Mouse (Mus musculus) hindbrain, postnatal 0 days (tissue): Measurements from ENCODE around the gene Foxa3. TPM values are rescaled to one million over a fixed set of nuclear protein-coding genes. Genes with fewer than 3 reads are reported as not detected.
A peak's percentile ranks its signal among the peaks of the same experiment; 100 is the strongest.

Experiments
- ATAC-seq: fragments of 200-750 bp; cut with Nextera tagmentation; 2 replicates; pipeline ENCODE4 v1.8.0; 2017; ENCODE audit warnings: mild to moderate bottlenecking, moderate TSS enrichment, moderate library complexity
- DNase-seq: peaks from one replicate; pipeline ENCODE4 v3.0.0-alpha.2; 2015; ENCODE audit warnings: low spot score
- H3K27ac ChIP-seq: fragments of 300-500 bp; sonication (generic); 2 replicates; pipeline ENCODE4 v1.5.1; 2014; ENCODE audit warnings: mild to moderate bottlenecking
- H3K27me3 ChIP-seq: fragments of 300-500 bp; sonication (generic); 2 replicates; pipeline ENCODE4 v1.6.1; 2014; ENCODE audit warnings: low read length, mixed read lengths; ENCODE audit not compliant: insufficient read depth
- H3K36me3 ChIP-seq: fragments of 300-500 bp; sonication (generic); 2 replicates; pipeline ENCODE4 v1.6.1; 2014; ENCODE audit warnings: low read length, mixed read lengths; ENCODE audit not compliant: insufficient read depth
- H3K4me1 ChIP-seq: fragments of 300-500 bp; sonication (generic); 2 replicates; pipeline ENCODE4 v1.6.1; 2014; ENCODE audit warnings: antibody characterized with exemption, low read length, mixed read lengths; ENCODE audit not compliant: insufficient read depth
- H3K4me2 ChIP-seq: fragments of 300-500 bp; sonication (generic); 2 replicates; pipeline ENCODE4 v1.6.1; 2014; ENCODE audit warnings: low read depth, mild to moderate bottlenecking, low read length, moderate library complexity, mixed read lengths
- H3K4me3 ChIP-seq: fragments of 300-500 bp; sonication (generic); 2 replicates; pipeline ENCODE4 v1.5.1; 2014; ENCODE audit warnings: low read length
- H3K9ac ChIP-seq: fragments of 300-500 bp; sonication (generic); replicated peaks from 2 replicates; pipeline ENCODE4 v1.6.1; 2014; ENCODE audit warnings: mild to moderate bottlenecking, low read length, moderate library complexity, mixed read lengths
- H3K9me3 ChIP-seq: fragments of 300-500 bp; sonication (generic); 2 replicates; pipeline ENCODE4 v1.6.1; 2016; ENCODE audit warnings: low read length, mixed read lengths
- CTCF ChIP-seq: IDR thresholded peaks from 2 replicates; pipeline ENCODE4 v1.5.1; 2016; ENCODE audit warnings: antibody characterized with exemption, control low read depth, low read depth
- WGBS: fragments of 180-500 bp; shearing (Covaris S2); extraction: QIAGEN DNeasy Blood & Tissue Kit; methylation state at CpG from one replicate; pipeline ENCODE4 v1.1.7; 2014; 5-methylcytosine and 5-hydroxymethylcytosine counted together
- polyA plus RNA-seq: library from polyadenylated mRNA; unstranded; fragments of >200 nt; fragmentation: Nextera tagmentation; extraction: Ambion mirVana; gene quantifications from 2 replicates; pipeline ENCODE4 v1.2.1, GENCODE M21; 2015
- total RNA-seq: library from RNA; depleted of rRNA; stranded (reverse); fragments of >200 nt; gene quantifications from 2 replicates; pipeline ENCODE4 v1.2.3, GENCODE M21; 2014

Foxa3 gene
- total and polyA plus RNA-seq, 2 experiments from 2014 or later = not detected

DNA sequence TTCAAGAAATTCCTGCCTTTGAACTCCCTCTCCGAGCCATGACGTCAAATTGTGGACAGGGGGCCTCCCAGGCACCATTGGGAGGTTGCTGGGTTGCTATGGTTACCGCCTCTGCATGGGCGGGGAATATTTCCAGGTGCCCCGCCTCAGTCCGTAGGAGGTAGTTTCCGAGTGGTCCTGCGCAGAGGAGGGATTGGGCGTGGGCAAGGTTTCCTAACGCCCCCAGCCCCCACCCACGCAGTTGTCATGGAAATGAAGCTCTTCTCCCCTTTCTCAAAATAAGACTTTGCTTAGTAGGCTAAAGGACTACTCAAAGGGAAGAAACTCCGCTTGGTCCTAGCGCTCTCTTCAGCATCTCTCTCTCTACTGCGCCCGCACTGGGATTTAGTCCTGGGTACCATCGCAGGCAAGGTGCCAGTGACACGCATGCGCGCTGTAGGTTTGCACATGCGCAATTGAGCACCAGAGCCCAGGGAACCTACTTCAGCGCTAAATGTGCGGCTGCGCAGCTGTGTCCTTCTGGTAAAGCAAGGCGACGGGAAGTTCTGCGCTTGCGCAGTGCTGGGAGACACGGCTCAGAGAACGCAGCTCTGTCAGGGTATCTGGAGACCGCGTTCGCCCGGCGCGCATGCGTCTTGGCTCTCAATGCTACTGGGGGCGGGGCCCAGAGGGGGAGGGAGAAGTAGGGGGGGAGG is 32.6 kb downstream of the Foxa3 start, which contains the start of gene Mypop:
Gene Mypop, plus strand, starts transcription at position 645 of the 695 bp plus-strand sequence.
- H3K27me3 ChIP-seq = no peaks in the 10 kb centered on the region
- peak; percentile 30 for TF ChIP-seq CTCF
- DNase-seq (peak; percentile 100), ATAC-seq (peak; percentile 94)
- peak within 1 kb of the TSS; percentile 67 for H3K9ac ChIP-seq
- peak within 1 kb of the TSS; percentile 47 for H3K4me3 ChIP-seq
- H3K4me1 ChIP-seq = peaks cover 10% of the 10 kb centered on the region
- peak within 1 kb of the TSS; percentile 70 for H3K27ac ChIP-seq
- no peaks in the 10 kb centered on the region for H3K36me3 ChIP-seq
- H3K9me3 ChIP-seq = no peaks in the 10 kb centered on the region
- 1% methylated on average over 36 of the region's 37 CpGs for WGBS
- peak within 1 kb of the TSS; percentile 65 for H3K4me2 ChIP-seq

GRCm38 (mm10) chr7:18989995-18990394 is 33.3 kb downstream of the Foxa3 start:
- Histone ChIP-seq H3K9ac (0 out of 2 replicates have a peak overlapping the region, but pooled peaks have one; percentile 31), H3K4me3 (peak overlapping the region; percentile 47), H3K9me3 (no peaks in the 10 kb centered on the region), H3K27ac (peak overlapping the region; percentile 70), H3K27me3 (no peaks in the 10 kb centered on the region), H3K4me2 (peak overlapping the region; percentile 65), H3K36me3 (no peaks in the 10 kb centered on the region), H3K4me1 (peaks cover 10% of the 10 kb centered on the region)
- WGBS = 2% methylated on average over 5 of the region's 5 CpGs
- no peak for ATAC-seq
- TF ChIP-seq CTCF = peak; percentile 66
- DNase-seq = peak; percentile 80

GRCm38 (mm10) chr7:18988780-18989179 is 34.6 kb downstream of the Foxa3 start:
- H3K27ac ChIP-seq = no peak overlapping the region
- no peak for TF ChIP-seq CTCF
- no peak overlapping the region for H3K4me3 ChIP-seq
- WGBS = 69% methylated on average over 6 of the region's 6 CpGs
- DNase-seq = no peak
- peaks cover 6% of the 10 kb centered on the region for H3K4me1 ChIP-seq
- H3K4me2 ChIP-seq = no peak overlapping the region
- H3K9me3 ChIP-seq = no peaks in the 10 kb centered on the region
- no peak for ATAC-seq
- H3K9ac ChIP-seq = no peak overlapping the region
- no peaks in the 10 kb centered on the region for H3K27me3 ChIP-seq
- no peaks in the 10 kb centered on the region for H3K36me3 ChIP-seq

DNA sequence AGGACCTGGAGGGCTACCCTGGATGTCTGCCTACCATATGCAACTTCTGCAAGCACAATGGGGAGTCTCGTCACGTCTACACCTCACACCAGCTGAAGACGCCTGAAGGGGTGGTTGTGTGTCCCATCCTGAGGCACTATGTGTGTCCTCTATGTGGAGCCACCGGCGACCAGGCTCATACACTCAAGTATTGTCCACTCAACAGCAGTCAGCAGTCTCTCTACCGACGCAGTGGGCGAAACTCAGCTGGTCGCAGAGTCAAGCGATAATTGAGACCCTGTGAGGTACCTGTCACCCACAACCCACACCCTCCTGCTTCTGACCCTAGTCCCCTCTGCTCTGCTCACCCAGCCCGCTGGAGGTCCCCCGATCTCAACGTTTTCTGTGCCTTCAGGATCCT is 35.6 kb downstream of the Foxa3 start:
- WGBS = 74% methylated on average over 13 of the region's 13 CpGs
- Histone ChIP-seq H3K9ac (no peak overlapping the region), H3K27ac (no peak overlapping the region), H3K9me3 (no peaks in the 10 kb centered on the region), H3K4me3 (no peak overlapping the region), H3K36me3 (no peaks in the 10 kb centered on the region), H3K27me3 (no peaks in the 10 kb centered on the region), H3K4me2 (no peak overlapping the region), H3K4me1 (peaks cover 2% of the 10 kb centered on the region)
- no peak for ATAC-seq
- no peak for DNase-seq
- TF ChIP-seq CTCF = no peak

- H3K4me2 ChIP-seq = no peak within 1 kb of the TSS
- no peaks in the 10 kb centered on the region for H3K4me1 ChIP-seq
- H3K9me3 ChIP-seq = no peaks in the 10 kb centered on the region
- no peaks in the 10 kb centered on the region for H3K27me3 ChIP-seq
- H3K36me3 ChIP-seq = no peaks in the 10 kb centered on the region
- 82% methylated on average over 2 of the region's 2 CpGs for WGBS
- H3K9ac ChIP-seq = no peak within 1 kb of the TSS
- no peak within 1 kb of the TSS for H3K27ac ChIP-seq
- ATAC-seq (no peak), DNase-seq (no peak)
- H3K4me3 ChIP-seq = no peak within 1 kb of the TSS
- no peak for TF ChIP-seq CTCF
Observed at GRCm38 (mm10) chr7:18987100-18987499, 36.2 kb downstream of the Foxa3 start, which contains the start of gene Nanos2. Gene Nanos2, plus strand, starts transcription at chr7:18987400.

DNA sequence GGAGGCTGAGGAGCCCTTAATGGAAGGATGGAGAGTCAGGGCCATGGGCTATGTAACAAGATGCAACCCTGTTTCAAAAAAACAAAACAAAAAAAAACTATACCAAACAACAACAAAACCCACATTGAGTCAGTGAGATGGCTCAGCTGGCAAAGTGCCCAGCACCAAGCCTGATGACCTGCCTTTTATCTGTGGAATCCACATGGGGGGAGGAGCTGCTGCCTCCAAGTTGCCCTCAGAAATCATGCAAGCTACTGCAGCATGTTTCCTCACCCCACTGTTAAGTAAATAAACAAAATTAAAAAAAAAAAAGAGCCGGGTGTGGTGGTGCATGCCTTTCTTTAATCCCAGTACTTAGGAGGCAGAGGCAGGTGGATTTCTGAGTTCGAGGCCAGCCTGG is 36.8 kb downstream of the Foxa3 start:
- Histone ChIP-seq H3K36me3 (no peaks in the 10 kb centered on the region), H3K9ac (no peak overlapping the region), H3K27me3 (no peaks in the 10 kb centered on the region), H3K9me3 (no peaks in the 10 kb centered on the region), H3K4me2 (no peak overlapping the region), H3K4me3 (no peak overlapping the region), H3K4me1 (no peaks in the 10 kb centered on the region), H3K27ac (no peak overlapping the region)
- ATAC-seq (no peak), DNase-seq (no peak)
- 85% methylated on average over 2 of the region's 2 CpGs for WGBS
- TF ChIP-seq CTCF = no peak

GRCm38 (mm10) chr7:18978381-18978780 is 45.0 kb downstream of the Foxa3 start:
- Histone ChIP-seq H3K36me3 (no peaks in the 10 kb centered on the region), H3K9me3 (no peaks in the 10 kb centered on the region), H3K4me1 (no peaks in the 10 kb centered on the region), H3K9ac (no peak overlapping the region), H3K4me3 (no peak overlapping the region), H3K4me2 (no peak overlapping the region), H3K27me3 (no peaks in the 10 kb centered on the region), H3K27ac (no peak overlapping the region)
- 83% methylated on average over 9 of the region's 9 CpGs for WGBS
- no peak for TF ChIP-seq CTCF
- ATAC-seq (no peak), DNase-seq (no peak)
